Mouse (Mus musculus) lung, postnatal 0 days (tissue): ENCODE data around the gene Rabl2. TPM values are rescaled to one million over a fixed set of nuclear protein-coding genes. Genes with fewer than 3 reads are reported as not detected.
A peak's percentile ranks its signal among the peaks of the same experiment; 100 is the strongest.

Experiments used
- ATAC-seq: fragments of 200-750 bp; cut with Nextera tagmentation; 2 replicates; pipeline ENCODE4 v1.8.0; 2017; ENCODE audit warnings: moderate library complexity
- DNase-seq: peaks from one replicate; pipeline ENCODE4 v3.0.0-alpha.2; 2016; ENCODE audit warnings: low spot score
- H3K27ac ChIP-seq: fragments of 300-500 bp; sonication (generic); 2 replicates; pipeline ENCODE4 v1.5.1; 2014; ENCODE audit warnings: antibody characterized with exemption, mild to moderate bottlenecking, low read length, mixed read lengths
- H3K27me3 ChIP-seq: fragments of 300-500 bp; sonication (generic); replicated peaks from 2 replicates; pipeline ENCODE4 v1.6.1; 2014; ENCODE audit warnings: low read length, mixed read lengths; ENCODE audit not compliant: insufficient read depth
- H3K36me3 ChIP-seq: fragments of 300-500 bp; sonication (generic); 2 replicates; pipeline ENCODE4 v1.6.1; 2014; ENCODE audit warnings: low read length, mixed read lengths; ENCODE audit not compliant: insufficient read depth
- H3K4me1 ChIP-seq: fragments of 300-500 bp; sonication (generic); 2 replicates; pipeline ENCODE4 v1.6.1; 2014; ENCODE audit warnings: antibody characterized with exemption, low read depth, low read length, mixed read lengths; ENCODE audit not compliant: insufficient read depth
- H3K4me2 ChIP-seq: fragments of 300-500 bp; sonication (generic); replicated peaks from 2 replicates; pipeline ENCODE4 v1.6.1; 2014; ENCODE audit warnings: low read depth, mild to moderate bottlenecking, low read length, moderate library complexity, mixed read lengths
- H3K4me3 ChIP-seq: fragments of 300-500 bp; sonication (generic); 2 replicates; pipeline ENCODE4 v1.5.1; 2014; ENCODE audit warnings: low read depth, low read length
- H3K9ac ChIP-seq: fragments of 300-500 bp; sonication (generic); replicated peaks from 2 replicates; pipeline ENCODE4 v1.6.1; 2014; ENCODE audit warnings: low read depth, mild to moderate bottlenecking
- H3K9me3 ChIP-seq: fragments of 300-500 bp; sonication (generic); 2 replicates; pipeline ENCODE4 v1.6.1; 2016; ENCODE audit warnings: low read length, mixed read lengths
- CTCF ChIP-seq: IDR thresholded peaks from 2 replicates; pipeline ENCODE4 v1.5.1; 2016; ENCODE audit warnings: antibody characterized with exemption, mild to moderate bottlenecking
- EP300 ChIP-seq: IDR thresholded peaks from 2 replicates; pipeline ENCODE4 v1.6.1; 2016; ENCODE audit warnings: antibody characterized with exemption, mild to moderate bottlenecking, control low read depth
- WGBS: fragments of 180-500 bp; shearing (Covaris S2); extraction: QIAGEN DNeasy Blood & Tissue Kit; methylation state at CpG from one replicate; pipeline ENCODE4 v1.1.7; 2014; 5-methylcytosine and 5-hydroxymethylcytosine counted together
- polyA plus RNA-seq: library from polyadenylated mRNA; unstranded; fragments of >200 nt; fragmentation: Nextera tagmentation; extraction: Ambion mirVana; gene quantifications from 2 replicates; pipeline ENCODE4 v1.2.1, GENCODE M21; 2015

Gene Rabl2
- polyA plus RNA-seq, 1 experiment from 2014 or later, result 23.1 TPM

GRCm38 (mm10) chr15:89547321-89547720 is 44.4 kb downstream of the Rabl2 start:
- ATAC-seq (no peak), DNase-seq (no peak)
- Histone ChIP-seq H3K27me3 (no peaks in the 10 kb centered on the region), H3K27ac (no peak overlapping the region), H3K36me3 (0 out of 2 replicates have a peak, but pooled peaks cover 3% of the 10 kb centered on the region), H3K4me1 (no peaks in the 10 kb centered on the region), H3K9me3 (no peaks in the 10 kb centered on the region), H3K4me3 (no peak overlapping the region), H3K4me2 (peak overlapping the region; percentile 47), H3K9ac (no peak overlapping the region)
- TF ChIP-seq EP300 (no peak), CTCF (no peak)
- 80% methylated on average over 3 of the region's 8 CpGs for WGBS

GRCm38 (mm10) chr15:89544171-89544570 is 47.6 kb downstream of the Rabl2 start:
- no peak overlapping the region for H3K27ac ChIP-seq
- H3K4me2 ChIP-seq, result no peak overlapping the region
- TF ChIP-seq EP300 (no peak), CTCF (no peak)
- no peak for DNase-seq
- H3K36me3 ChIP-seq, result 0 out of 2 replicates have a peak, but pooled peaks cover under 1% of the 10 kb centered on the region
- no peak for ATAC-seq
- no peak overlapping the region for H3K9ac ChIP-seq
- WGBS, result 88% methylated on average over 7 of the region's 7 CpGs
- no peak overlapping the region for H3K4me3 ChIP-seq
- H3K9me3 ChIP-seq, result no peaks in the 10 kb centered on the region
- H3K4me1 ChIP-seq, result no peaks in the 10 kb centered on the region
- no peaks in the 10 kb centered on the region for H3K27me3 ChIP-seq

- WGBS, result 89% methylated on average over 10 of the region's 10 CpGs
- H3K4me2 ChIP-seq, result no peak overlapping the region
- ATAC-seq, result no peak
- no peak for DNase-seq
- no peaks in the 10 kb centered on the region for H3K36me3 ChIP-seq
- no peak overlapping the region for H3K9ac ChIP-seq
- no peak overlapping the region for H3K4me3 ChIP-seq
- no peaks in the 10 kb centered on the region for H3K27me3 ChIP-seq
- H3K4me1 ChIP-seq, result no peaks in the 10 kb centered on the region
- no peak overlapping the region for H3K27ac ChIP-seq
- H3K9me3 ChIP-seq, result no peaks in the 10 kb centered on the region
- TF ChIP-seq EP300 (no peak), CTCF (no peak)
Measured at GRCm38 (mm10) chr15:89533843-89534207, 57.9 kb downstream of the Rabl2 start.

GRCm38 (mm10) chr15:89532924-89533842 is 58.5 kb downstream of the Rabl2 start:
- Histone ChIP-seq H3K27me3 (no peaks in the 10 kb centered on the region), H3K4me3 (no peak overlapping the region), H3K4me2 (no peak overlapping the region), H3K4me1 (no peaks in the 10 kb centered on the region), H3K9me3 (no peaks in the 10 kb centered on the region), H3K36me3 (no peaks in the 10 kb centered on the region), H3K9ac (no peak overlapping the region), H3K27ac (no peak overlapping the region)
- WGBS, result 82% methylated on average over 23 of the region's 23 CpGs
- ATAC-seq (no peak), DNase-seq (no peak)
- no peak for TF ChIP-seq CTCF
- no peak for TF ChIP-seq EP300

Other genes with a start within 250 kb of the Rabl2 start
- 44.8 and 48.1 TPM in 2 replicates for gene Lmf2, start 236.3 kb downstream of the Rabl2 start, polyA plus RNA-seq
- gene Ncaph2, start 236.2 kb downstream of the Rabl2 start, polyA plus RNA-seq, result 73.7 and 80.7 TPM in 2 replicates
- gene Sco2, start 218.1 kb downstream of the Rabl2 start, polyA plus RNA-seq, result 5.9 and 8.7 TPM in 2 replicates
- gene Tymp, start 214.9 kb downstream of the Rabl2 start, polyA plus RNA-seq, result 2.1 and 2.2 TPM in 2 replicates
- 33.2 and 34.9 TPM in 2 replicates for gene Odf3b, start 212.6 kb downstream of the Rabl2 start, polyA plus RNA-seq
- not detected in 2 replicates for gene Klhdc7b, start 207.0 kb downstream of the Rabl2 start, polyA plus RNA-seq
- not detected in 2 replicates for gene Syce3, start 181.4 kb downstream of the Rabl2 start, polyA plus RNA-seq
- 3.3 and 4.3 TPM in 2 replicates for gene Cpt1b, start 166.1 kb downstream of the Rabl2 start, polyA plus RNA-seq
- gene C730034F03Rik, start 162.3 kb downstream of the Rabl2 start, polyA plus RNA-seq, result 2.2 and 3.0 TPM in 2 replicates
- gene Gm44502, start 162.2 kb downstream of the Rabl2 start, polyA plus RNA-seq, result not detected in 2 replicates
- gene Chkb, start 162.0 kb downstream of the Rabl2 start, polyA plus RNA-seq, result 64.9 and 71.2 TPM in 2 replicates
- gene Mapk8ip2, start 138.0 kb downstream of the Rabl2 start, polyA plus RNA-seq, result 0.06 and 0.14 TPM in 2 replicates
- gene Arsa, start 114.5 kb downstream of the Rabl2 start, polyA plus RNA-seq, result 22.4 and 23.3 TPM in 2 replicates
- gene Shank3, start 92.3 kb downstream of the Rabl2 start, polyA plus RNA-seq, result 1.8 and 2.2 TPM in 2 replicates
- gene Acr, start 23.6 kb downstream of the Rabl2 start, polyA plus RNA-seq, result 0.08 TPM in 1 of 2 replicates, not detected in the other
- gene Syt10, start 249.9 kb upstream of the Rabl2 start, polyA plus RNA-seq, result 1.3 and 2.0 TPM in 2 replicates